Mouse (Mus musculus): ENCODE measurements around the gene Unc45b. TPM values are rescaled to one million over a fixed set of nuclear protein-coding genes. Genes with fewer than 3 reads are reported as not detected.
A peak's percentile ranks its signal among the peaks of the same experiment; 100 is the strongest.
"Not testable (repeated sequence)": the region's sequence is repeated elsewhere in the genome, so short reads cannot be mapped to it uniquely, and the experiment has no call there.

The Unc45b gene
- total RNA-seq, 2 experiments from 2014 or later: 18.7 to 30.4 TPM

DNA sequence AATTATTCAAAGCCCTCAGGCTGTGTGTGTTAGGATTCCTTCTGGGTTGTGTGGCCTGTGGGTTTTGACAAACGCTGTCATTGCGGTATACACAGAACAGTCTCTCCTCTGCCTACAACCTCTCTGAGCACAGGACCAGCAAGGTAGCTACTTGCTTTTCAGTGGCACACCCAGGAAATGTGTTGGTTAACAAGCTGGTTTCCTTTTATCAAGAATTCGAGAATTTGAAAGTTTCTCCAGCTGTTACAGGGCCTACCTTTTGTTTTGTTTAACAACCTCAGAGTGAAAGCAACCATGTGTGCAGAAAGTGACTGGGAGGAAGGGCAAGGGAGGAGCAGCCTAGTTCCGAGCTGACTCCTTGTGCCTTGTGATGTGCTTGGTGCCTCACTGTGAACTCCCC, 37.1 kb downstream of the Unc45b start:
- no peak for DNase-seq

- DNase-seq: no peak
These were observed 38.7 kb downstream of the Unc45b start for GRCm38 (mm10) chr11:82949036-82949435.

GRCm38 (mm10) chr11:82950736-82951481, 40.6 kb downstream of the Unc45b start, which contains the start of gene Slfn5:
Gene Slfn5 (plus strand): TSS chr11:82951349.
- DNase-seq: peak; percentile 34

GRCm38 (mm10) chr11:82951865-82952611, 41.7 kb downstream of the Unc45b start:
- DNase-seq: peak; percentile 63

- no peak for DNase-seq
These were observed 42.5 kb downstream of the Unc45b start for GRCm38 (mm10) chr11:82952612-82953542.

DNA sequence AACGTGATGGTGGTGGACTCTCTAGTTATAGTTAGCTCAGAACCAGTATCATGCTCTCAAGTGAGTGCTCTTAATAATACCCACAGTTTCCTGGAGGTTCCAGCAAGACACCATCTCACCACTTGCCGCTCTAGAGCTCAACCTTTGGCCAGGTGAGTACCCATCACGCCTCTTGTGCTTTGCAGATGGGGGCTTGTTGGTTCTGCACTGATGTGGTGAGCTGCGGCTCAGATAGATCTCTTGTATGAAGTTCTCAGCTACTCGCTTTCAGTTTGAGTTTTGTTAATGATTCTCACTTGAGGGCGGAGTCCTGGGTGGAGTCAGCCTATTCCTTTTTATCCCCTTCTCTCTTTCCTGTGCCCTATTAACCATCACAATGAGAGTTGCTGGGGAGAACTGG, 44.3 kb downstream of the Unc45b start:
- no peak for DNase-seq

DNA sequence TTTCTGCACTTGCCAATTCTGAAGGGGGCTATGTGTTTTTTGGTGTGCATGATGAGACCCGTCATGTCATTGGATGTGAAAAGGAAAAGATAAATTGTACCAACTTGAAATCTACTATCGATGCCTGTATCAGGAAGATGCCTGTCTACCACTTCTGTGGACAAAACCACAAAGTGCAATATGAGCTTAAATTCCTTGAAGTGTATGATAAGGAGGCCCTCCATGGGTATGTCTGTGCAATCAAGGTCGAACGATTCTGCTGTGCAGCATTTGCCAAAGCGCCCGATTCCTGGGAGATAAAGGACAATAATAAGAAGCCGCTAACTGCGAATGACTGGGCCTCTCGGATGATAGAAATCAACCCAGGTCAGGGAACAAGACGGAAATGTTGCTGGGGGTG, 46.6 kb downstream of the Unc45b start:
- no peak for DNase-seq

DNA sequence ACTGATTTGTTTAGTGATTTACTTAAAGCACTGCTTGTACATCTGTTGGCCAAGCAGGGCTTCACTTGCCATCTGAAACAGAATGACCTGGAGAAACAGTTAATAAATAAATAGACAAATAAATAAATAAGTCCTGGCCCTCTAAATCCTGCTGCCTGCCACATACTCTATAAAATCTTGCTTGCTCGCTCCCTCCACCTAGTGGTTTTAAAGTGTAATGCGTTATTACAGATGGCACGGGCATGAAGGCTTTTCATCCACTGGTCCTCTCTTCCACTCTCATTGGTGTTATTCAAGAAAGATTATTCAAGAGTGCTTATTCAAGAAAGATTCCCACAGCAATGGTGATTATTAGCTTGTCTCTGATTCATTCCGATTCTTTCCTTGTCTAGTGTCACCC, 49.3 kb downstream of the Unc45b start:
- peak; percentile 48 for DNase-seq

DNA sequence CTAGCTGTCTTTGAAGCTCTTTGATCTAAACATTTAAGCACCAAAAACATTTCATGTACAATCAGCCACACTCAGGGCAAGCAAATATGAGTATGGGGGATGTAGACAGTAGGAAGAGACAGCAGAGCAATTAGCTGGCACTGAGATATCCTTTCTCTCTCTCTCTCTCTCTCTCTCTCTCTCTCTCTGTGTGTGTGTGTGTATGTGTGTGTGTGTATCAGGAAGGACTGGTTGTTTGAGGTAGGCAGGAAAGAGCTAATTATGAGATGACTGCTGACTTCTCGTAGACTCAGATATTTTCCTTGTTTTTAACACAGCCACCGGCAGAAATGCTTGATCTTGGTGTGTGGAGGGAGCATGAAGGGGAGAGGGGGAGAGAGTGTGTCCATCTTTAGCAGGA, 51.4 kb downstream of the Unc45b start:
- no peak for DNase-seq

GRCm38 (mm10) chr11:82962215-82962614, 51.9 kb downstream of the Unc45b start:
- DNase-seq: no peak

DNA sequence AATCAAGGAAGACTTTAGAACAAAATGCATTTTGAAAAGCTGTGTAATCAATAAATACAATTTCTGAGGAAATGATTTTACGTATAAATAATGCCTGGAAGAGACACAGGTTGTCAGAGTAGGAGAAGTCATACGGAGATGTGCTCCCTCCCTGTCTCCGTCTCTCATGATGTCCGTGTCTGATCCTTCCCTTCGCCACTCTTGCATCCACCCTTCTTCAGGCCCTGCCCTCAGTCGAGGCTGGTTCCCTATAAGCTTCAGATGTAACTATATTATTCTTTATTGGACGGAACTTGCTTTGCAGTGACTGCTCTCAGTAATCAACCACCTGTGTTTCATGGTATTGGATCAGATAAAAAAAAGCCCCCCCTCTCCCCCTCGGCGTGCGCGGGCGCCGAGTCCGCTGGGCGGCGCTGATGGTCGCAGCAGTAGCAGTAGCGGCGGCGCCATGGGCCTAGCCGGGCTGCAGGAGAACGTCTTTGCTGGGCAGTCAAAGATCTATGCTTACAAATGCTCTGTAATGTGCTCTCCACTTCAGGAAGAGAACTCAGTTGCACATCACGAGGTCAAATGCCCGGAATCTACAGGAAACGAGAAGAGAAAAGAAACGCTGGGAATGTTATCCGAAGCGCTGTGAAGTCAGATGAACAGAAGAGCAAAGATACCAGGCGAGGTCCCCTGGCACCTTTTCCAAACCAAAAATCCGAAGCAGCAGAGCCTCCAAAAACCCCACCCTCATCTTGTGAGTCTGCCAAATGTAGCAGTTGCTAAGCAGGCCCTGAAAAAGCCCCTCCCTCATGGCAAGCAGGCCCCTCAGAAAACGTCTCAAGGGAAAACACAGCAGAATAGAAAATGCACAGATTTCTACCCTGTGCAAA, 60.6 kb downstream of the Unc45b start:
- DNase-seq: peak; percentile 64

DNA sequence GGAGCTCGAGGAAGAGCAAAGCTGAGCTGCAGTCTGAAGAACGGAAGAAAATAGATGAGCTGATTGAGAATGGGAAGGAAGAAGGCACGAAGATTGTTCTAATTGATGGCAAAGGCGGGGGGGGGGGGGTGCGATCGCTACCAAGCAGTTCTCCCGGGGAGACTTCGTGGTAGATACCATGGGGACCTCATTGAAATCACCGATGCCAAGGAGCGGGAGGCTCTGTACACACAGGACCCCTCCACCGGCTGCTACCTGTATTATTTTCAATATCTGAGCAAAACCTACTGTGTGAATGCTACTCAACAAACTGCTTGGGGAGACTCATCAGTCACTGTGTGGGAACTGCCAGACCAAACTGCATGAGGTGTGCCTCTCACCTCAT, 61.2 kb downstream of the Unc45b start:
- no peak for DNase-seq

DNA sequence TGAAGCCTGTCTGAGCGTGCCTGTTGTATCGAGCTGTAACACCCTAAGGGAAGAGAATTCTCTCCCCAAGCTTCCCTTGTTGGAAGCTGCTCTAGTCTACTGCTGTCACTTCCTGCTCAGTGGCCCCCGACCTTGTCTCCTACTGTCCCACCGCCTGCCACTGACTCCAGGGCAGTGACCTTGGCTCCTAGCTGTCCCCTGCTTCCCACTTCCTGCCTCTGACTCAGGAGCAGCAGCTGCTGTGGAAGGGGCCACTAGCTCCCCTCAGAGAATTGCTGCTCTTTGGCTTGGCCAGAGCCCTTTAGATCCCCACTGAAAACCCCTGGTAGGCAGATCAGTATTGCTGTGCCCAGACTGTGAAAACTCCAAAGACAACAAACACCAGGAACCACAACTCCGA, 63.6 kb downstream of the Unc45b start:
- no peak for DNase-seq

- not testable (repeated sequence) for DNase-seq
These were observed 72.1 kb downstream of the Unc45b start for GRCm38 (mm10) chr11:82982409-82982808.

DNA sequence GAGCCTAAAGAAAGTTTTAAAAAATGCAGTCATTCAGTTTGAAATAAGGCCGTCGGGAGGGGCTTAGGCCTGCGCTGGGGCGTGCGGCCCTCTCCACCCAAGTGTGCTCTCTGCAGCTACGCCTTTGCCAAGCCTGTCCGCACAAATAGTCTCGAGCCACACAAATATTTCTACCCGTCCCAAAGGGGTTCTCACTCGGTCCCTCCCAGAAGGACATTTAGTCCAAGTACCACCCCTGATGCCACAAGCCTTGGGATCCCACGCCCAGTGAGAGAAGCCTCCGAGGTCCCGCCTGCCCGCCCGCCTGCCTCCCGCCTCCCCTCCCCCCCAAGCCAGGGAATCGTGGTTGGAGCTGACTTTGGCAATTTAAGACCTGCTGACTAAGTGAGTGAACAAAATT, 72.8 kb downstream of the Unc45b start:
- no peak for DNase-seq

DNA sequence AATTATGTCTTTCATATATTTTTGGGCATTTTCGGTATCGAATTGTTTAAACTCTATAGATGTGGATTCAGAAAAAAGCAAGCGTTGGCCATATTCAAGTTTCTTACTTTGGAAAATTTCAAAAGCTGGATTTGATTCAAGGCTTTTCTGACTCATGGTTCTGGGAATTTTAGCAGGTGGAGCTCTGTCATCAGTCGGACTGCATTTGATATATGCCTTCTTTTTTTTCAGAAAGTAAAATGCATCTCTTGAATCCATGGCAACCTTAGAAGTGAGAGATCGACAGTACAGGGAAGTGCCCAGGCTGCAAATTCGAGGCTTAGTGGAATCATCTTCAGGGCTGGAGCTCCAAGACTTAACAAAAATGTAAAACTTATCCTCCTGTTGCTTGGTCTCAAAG, 77.3 kb downstream of the Unc45b start:
- DNase-seq: no peak

GRCm38 (mm10) chr11:82989357-82989756, 79.0 kb downstream of the Unc45b start:
- no peak for DNase-seq

DNA sequence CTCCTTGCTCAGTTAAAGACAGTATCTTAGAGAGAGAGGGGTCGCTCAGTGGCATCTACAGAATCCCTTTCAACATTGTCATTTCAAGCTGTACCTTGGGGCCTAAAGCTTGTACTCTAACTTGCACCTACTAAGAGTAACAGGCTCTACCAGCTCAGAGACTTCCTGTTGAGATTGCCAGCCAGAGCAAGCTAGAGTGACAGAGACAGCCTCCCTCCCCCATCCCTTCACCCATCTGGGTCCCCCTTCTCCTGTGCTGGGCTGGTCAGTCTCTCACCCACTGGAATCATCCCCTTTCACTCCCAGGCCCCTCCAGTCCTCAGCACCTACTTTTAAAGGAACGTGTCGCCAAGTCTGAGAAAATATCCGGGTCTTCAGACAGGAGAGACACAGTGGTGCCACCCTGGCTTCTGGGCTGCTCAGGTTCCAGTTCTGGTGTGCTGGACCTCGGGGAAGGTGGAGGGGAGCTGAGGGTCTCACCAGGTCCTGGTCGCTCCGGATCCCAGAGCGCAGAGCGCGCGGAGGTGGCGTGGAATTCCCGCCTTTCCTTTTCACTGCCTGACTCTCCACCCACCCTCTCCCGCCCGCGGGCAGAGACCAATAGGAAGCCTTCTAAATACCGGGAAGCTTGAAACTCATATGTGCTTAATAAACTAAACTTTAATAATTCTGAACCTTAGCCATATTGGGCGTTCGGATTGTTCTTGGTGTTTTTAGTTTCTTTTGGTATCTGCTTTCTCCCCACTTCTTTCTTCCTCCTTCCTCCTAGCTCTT, 80.4 kb downstream of the Unc45b start:
- peak; percentile 62 for DNase-seq

DNA sequence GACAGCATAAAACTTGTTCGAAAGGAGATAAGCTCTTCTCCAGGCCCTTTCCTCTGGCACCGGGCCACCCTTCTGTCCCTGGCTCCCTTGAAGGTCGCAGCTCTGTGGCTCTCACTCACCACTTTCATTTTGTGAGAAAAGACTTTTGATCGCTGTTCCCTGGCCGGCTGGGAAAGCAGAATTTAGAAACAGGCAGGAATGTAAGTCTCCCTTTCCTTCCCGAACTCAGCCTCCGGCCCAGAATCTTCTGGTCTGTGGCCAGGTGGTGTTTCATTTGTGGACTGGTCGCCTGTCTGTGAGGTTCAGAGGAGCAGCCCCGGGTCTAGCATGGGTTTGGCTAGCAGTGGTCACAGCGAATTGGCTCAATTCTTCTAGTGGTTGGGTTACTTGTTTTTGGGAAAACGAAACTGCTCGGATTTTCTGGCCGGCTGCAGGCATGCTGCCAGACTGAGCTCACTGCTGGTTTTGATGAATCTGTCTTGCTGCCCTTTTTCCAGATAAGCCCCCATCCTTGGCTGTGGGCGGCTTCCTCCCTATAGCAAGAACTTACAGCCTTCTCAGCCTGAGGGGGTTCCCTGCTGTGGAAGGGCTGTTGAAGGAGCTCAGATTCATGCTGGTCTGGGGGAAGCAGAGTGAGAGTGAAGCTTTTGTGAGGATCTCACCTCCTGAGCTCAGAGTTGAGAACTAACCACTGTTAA, 81.3 kb downstream of the Unc45b start, which contains the start of gene Slfn9:
Slfn9 (minus strand) TSS at position 362 of the 698 bp plus-strand sequence.
- DNase-seq: peak; percentile 85

All from adrenal gland, postnatal 10 days (tissue).